Mouse (Mus musculus) frontal cortex, adult (tissue): ENCODE results near the gene Atl1.
A peak's percentile ranks its signal among the peaks of the same experiment; 100 is the strongest.

ENCODE experiments used
- ATAC-seq: cut with Nextera tagmentation; 2 replicates; pipeline ENCODE4 v1.9.2; 2017; ENCODE audit warnings: mild to moderate bottlenecking, moderate library complexity, mixed read lengths; ENCODE audit not compliant: low TSS enrichment

Atl1 gene

DNA sequence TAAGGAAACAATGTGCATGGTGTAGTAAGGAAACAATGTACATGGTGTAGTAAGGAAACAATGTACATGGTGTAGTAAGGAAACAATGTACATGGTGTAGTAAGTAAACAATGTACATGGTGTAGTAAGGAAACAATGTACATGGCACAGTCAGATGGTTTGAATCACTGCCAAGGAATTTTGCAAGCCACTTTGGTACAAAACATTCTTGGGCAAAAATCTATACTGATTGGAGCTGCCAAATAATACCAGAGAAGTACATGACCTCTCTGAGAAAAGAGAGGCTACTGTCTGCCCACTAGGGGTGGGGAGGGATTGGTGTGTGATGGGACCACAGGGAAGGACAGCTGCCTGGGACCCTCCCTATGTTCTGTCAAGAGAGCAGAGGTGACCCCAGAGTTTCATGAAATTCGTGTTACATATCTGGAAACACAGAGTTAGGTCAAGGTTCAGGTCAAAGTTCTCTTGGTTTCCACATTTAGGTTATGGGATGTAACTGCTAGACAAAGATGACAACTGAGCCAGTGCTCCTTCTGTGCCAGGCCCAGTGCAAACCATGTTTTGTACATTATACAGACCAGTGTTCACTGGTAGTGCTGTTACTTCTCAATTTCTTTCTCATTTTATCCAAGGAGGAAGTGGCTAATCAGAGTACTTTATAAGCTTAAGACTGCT is 49.4 kb downstream of the Atl1 start:
- ATAC-seq: no peak

DNA sequence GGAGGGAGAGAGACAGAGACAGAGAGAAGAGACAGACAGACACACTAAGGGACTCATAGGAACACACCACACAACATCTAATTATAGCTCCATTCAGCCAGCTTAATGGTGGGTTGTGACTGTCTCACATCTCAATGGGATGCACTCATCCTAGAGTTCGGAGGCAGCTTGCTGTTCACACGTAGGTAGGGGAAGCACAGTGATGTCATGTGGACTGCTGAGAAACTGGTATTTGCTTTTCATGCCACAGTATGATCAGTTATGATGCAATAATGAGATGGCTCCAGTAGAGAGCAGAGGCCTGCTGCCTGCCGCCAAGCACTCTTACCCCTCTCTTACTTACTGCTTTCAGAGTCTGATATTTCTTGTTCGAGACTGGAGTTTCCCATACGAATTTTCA is 53.4 kb downstream of the Atl1 start:
- ATAC-seq: no peak

DNA sequence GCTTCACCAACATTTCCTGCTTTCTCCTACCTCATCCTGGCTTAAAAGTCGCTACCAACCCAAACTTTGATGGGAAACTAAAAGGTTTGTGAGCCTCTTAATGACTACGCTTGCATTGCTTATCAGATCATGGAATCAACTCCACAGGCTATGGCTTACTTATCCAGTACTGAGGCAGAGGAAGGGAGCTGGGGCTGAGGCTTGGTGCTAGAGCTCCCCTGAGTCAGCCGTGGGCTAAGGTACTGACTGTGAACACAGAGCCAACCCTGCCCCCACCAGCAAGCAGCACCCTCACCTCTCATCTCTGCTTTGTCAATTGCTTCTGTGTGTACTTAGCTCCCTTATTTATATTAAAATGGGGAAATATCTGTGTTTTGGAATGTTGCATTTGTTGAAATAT is 55.1 kb downstream of the Atl1 start:
- no peak for ATAC-seq

DNA sequence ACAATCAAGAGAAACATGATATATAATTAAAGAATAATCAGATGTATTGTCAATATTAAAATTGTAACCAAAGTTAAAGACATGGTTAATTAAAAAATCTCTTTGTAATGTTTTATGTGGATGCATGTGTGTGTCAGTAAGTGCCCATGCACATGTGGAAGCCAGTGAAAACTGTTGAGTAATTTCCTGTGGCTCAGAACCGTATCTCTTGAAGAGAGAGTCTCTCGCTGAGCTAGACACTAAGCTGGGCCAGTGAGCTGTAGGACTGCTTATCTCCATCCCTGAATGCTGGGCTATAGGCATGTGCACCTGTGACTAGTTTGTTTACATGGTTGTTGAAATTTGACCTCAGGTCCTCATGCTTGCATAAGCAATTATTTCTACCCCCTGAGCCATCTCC is 65.0 kb downstream of the Atl1 start:
- ATAC-seq: no peak

DNA sequence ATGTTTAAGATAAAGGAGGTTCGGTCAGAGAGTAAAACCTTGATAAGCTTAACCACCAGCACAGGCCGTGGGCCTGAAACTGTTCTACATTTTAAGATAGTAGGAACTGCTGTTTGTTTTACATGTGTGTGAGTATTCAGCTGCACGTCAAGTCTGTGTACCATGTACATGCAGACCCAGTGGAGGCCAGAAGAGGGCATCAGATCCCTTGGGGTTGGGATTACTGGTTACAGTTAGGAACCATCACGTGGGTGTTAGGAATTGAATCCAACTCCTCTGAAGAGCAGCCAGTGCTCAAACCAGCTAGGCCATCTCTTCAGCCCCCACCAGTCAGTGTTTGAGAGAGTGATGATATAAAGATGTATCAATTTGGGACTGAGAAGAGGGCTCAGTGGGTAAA is 70.1 kb downstream of the Atl1 start:
- ATAC-seq: peak; percentile 82

DNA sequence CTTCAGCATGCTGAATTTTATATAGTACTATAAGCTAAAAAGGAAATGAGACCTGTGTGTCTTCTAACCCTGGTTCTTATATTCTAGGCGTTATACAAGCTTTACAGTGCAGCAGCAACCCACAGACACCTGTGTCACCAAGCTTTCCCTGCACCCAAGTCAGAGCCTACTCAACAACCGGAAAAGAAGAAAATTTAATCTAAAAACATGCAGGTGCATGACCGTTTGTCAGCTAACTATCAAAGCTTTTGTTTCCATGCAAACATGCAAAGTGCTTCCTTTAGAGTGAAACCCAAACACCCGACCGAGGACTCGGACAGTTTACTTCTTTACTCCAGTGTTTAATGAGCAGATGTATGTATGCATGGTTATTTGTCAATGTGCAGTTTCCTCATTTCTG is 70.7 kb downstream of the Atl1 start:
- ATAC-seq: no peak

DNA sequence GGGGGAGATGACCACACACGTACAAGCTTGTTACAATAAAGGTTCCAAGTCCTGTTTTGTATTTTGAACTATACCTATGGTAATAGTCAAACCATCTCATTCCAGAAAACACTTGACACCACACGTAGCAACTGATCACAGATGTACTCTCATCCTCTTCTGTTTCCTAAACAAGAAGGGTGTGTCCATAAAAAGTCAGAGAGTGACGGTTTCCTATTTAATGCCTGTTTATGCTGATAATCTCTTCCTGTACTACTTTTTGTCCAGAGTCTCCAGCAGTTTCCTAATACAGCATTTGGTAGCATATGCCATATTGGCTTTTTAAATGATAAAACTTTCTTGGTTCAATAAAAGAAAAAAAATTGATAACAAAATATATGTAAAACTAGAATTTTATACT is 73.2 kb downstream of the Atl1 start:
- ATAC-seq: no peak

DNA sequence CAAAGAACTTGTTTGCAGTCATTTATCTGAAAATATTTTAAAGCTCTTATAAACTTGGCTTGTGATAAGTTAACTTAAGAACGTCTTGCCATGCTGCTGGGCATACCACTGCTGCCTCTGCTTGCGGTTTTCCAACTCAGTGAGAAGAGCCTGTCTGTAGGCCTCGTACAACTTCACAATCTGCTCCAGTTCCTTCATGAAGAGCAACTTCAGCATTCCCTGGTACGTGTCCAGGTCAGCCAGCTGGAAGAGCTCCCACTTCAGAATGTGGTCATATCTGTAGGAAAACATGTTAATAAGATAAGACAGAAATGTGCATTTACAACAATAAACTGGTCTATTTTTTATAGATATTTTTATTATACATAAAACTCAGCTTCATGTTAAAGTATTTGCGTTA is 73.7 kb downstream of the Atl1 start:
- no peak for ATAC-seq

DNA sequence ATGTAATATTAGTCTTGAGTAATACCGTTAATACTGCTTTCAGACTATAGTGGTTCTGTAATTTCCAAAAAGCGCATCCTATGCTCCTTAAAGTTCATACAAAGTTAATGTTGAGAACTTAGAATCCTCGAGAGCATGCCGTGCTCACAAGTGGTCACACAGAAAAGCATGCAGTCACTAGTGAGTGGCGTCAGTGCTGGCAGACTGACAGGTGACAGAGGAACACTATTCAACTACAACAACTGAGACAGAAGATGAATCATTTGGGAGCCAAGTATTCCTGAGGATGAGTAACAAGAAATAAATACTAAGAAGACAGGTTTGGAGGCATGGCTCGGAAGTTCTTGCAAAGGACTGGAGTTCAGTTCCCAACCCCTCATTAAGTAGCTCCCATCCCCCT is 74.7 kb downstream of the Atl1 start:
- no peak for ATAC-seq

DNA sequence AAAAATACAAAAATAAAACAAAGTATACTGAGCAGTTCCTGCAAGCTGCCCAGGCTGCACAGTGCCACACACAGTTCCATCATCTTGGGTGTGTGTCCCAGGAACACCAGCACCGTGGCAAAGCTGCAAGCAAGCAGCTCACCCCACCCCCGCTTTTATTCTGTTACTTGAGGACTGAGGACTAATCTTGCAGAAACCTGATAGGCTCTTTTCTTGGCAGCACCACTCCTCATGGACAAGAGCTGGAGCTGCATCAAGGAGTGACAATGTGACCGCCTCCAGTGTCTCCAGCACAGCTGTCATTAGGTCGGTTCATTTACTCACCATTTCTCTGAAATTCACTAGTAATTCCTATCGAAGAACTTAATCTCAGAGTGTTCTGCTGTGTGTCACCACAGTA is 75.7 kb downstream of the Atl1 start:
- ATAC-seq: 0 out of 2 replicates have a peak, but pooled peaks have one; percentile 32

DNA sequence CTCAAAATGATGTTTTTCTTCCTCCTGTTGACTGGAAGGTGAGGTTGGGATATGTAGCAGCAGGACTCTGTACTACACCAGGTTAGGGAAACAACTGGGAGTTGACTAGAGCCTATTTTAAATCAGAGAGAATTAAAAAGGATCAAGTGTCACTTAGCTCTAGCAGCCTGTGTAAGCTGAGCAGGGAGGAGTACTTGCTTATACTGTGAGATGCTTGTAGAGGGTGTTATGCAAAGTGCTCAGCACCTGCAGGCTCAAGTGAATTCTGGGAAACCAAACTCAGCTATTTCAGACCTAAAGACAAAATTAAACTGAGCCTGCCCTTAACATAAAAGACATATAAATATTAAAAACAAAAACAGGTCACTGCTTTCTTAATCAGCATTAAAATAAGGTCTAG is 81.3 kb downstream of the Atl1 start:
- ATAC-seq: peak; percentile 75

DNA sequence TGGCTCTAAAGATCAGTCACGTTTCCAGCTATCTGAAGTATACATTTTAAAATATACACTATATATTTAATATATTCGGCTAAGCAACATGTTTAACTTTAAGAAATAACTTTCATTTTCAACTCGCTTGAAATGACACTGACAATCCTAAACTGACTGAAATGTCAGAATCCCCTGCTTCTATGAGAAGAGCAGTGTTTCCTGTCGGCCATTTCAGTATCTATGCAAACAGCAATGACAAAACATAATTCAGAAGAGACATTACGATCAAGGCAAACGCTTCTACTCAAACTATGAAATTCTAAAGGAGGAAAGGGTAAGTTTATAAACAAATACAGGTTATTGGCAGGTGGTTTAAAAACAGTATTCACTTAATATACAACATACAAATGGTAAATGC is 84.3 kb downstream of the Atl1 start:
- ATAC-seq: no peak

DNA sequence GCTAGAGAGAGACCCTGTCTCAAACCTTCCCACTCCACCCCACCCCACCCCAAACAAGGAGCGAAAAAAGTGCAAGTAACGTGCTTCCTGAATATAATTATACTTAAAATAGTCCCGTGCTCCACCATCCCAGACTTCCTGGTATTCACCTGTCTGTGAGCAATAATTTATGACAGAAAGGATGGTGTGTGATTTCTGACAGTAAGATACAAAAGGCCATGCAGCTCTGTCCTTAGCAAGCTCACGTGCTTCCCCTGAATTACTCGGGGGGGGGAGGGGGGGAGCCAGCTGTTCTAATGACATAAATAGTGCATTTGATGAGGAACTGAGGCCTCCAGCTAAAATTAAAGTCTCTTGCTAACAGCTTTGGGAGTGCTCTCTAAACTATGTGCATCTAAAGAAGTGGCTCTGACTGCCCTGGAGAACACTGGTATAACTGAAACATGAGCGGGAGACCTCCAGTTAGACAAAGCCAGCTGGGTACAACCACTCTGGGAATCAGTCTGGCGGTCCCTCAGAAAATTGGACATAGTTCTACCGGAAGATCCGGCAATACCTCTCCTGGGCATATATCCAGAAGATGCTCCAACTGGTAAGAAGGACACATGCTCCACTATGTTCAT is 85.1 kb downstream of the Atl1 start:
- no peak for ATAC-seq

DNA sequence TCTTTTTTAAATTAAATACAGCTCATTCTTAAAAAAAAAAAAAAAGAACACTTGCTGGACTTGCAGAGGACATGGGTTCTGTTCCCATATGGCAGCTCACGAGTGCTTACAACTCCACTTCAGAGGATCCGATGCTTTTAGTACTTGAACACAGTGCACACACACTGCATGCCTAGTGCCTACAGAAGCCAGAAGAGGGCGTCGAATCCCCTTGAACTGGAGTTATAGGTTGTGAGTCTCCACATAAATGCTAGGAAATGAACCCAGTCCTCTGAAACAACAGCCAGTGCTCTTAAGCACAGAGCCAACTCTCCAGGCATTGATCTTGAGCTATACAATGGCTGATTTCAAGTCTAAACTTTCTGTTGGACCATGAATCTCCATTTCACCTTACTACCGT is 90.5 kb downstream of the Atl1 start:
- ATAC-seq: no peak

DNA sequence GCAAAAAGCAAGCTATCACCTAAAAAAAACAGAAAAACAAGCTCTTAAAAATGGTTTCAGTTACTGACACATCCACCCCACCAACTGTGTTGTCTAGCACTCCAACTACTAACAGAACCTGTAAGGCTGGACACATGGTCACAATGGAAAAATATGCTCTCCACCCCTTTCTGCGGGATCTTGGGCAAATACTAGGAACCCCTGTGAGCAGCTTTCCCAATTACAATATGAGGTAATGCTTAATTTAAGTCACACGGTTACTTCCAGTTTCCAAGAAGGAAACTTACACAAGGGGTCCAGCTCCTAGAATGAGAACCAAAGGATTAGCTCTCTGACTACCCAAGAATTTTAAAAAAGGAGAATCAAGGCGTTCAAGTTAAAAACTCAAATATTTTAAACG is 93.1 kb downstream of the Atl1 start:
- ATAC-seq: no peak

DNA sequence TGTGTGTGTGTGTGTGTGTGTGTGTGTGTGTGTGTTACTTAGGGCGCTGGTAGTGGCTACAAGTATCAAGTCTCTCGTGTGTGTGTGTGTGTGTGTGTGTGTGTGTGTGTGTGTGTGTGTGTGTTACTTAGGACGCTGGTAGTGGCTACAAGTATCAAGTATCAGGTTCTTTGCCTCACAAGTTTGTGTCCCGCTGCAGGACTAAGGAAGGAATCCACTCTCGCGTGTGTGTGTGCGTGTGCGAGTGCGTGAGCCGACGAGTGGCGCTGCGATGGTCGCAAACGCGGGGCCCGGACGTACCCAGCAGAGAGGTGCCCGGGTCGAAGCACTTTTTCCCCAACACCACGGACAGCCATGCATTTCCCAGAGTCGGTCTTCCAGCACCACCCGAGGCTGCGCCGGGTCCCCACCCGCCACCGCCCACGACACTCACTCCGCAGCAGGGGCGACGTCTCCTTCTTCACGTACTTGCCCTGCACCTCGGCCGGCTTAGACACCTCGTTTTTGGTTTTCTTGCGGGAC is 93.9 kb downstream of the Atl1 start:
- peak; percentile 45 for ATAC-seq

DNA sequence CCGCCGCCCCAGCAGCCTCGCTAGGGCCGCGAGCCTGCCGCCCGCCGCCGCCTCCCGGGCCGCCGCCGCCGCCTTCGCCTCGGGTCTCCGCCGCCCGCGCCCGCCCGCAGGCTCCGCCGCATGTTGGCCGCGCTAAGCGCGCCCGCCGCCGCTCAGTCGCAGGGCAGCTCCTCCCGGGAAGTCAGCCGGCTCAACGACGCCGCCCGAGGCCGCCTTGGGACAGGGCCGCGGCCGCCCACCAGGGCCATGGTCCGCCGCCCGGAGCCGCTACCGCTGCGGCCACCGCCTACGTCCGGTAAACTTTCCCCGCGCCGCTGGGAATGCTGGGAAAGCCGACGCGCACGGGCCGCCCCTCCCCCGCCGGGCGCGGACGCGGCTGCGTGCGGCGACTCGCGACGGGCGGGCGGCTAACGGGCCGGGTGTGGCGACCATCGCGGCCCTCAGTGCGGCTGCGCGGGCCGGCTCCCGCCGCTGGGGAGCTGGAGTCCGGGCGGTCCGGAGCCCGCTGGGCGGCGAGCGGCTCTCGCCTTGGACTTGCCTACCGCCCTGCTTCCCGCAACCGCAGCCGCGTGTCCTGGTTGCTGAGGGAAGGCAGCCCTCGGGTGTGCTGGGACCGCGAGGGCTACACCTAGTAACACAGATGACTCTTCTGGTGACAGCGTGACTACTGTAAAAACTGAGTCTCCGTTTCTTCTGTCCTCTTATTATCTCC is 94.5 kb downstream of the Atl1 start, which contains the start of gene Sav1:
Gene Sav1, minus strand, starts transcription at position 217 of the 712 bp plus-strand sequence.
- ATAC-seq: peak; percentile 91

DNA sequence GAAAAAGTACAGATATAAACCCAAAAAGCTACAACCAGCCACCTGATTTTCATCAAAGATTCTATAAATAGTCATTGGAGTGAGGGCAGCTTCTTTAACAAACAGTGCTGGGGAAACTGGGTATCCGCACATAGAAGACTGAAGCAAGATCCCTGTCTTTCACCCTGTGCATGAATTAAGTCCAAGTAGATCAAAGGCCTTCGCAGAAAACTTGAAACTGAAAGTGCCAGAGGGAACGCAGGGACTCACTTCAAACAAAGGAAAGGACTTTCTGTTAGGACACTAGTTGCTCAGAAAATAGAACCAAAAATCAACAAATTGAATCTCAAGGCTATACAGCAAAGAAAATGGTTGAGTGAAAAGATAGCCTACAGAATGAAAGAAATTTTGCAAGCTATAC is 103.0 kb downstream of the Atl1 start:
- no peak for ATAC-seq

DNA sequence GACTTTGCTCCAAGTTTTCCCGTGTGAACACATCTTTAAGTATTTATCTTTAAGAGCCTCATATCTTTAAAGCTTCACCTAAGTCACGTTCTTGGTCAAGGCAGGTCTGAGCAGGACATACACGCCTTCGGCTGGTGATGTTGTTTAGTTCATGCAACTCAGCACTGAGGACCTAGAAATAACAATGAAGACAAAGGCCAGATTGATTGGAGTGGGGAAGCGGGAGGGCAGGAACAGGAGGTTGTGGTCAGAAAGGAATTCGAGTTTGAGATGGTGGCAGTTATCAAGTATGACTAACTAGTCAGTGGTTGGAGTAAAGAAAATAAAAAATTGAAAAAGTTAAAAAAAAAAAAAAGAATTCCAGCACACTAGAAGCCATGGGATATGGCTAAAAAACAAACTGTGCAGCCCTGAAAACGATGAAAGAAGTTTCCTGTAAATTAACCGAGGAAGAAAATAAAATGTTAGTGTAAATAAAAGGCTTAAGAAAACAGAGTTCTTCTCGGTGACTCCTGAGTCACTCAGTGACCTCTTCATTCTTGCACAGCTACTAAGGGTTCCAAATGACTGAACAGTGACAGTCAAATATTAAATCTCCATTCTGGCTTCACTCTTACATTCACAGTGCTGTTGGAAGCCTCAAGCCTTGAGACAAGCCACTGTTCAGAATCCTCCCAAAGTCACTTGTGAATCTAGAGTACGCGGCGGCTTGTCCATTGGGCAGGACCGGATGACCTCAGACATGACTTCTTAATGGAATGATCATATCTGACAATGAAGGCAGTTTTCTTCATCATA is 106.0 kb downstream of the Atl1 start:
- no peak for ATAC-seq

DNA sequence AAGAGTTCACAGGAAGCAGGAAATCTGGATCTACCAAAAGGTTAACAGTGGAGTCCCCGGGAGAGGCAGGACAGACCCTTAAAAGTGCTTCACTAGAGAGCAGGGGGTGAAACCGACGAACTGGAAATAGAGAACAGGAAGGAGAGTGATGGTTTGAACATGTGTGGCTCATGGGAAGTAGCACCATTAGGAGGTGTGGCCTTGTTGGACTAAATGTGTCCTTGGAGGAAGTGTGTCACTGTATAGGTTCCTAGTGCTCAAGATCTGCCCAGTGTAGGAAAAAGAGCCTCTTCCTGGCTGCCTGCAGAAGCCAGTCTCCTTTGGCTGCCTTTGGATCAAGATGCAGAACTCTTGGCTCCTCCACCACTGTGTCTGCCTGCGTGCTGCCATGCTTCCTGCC is 112.7 kb downstream of the Atl1 start:
- ATAC-seq: no peak

DNA sequence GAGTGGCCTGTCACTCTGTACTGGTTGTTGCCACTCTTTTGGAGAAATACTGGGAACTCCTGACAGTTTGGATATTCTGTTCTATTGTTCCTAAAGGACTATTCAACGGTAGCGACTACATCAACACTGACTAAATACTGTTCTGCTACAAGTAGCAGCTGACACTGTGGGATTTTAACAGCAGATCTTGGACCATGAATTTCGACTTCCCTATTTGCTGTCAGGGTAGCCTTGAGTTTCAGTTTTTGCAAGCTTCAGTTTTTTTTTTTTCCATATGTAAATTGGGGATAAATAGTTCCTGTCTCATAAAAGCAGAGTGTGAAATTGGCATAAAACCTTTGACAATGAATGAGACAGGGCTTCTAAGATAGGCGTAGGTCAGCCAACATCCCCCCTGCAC is 117.9 kb downstream of the Atl1 start:
- no peak for ATAC-seq

DNA sequence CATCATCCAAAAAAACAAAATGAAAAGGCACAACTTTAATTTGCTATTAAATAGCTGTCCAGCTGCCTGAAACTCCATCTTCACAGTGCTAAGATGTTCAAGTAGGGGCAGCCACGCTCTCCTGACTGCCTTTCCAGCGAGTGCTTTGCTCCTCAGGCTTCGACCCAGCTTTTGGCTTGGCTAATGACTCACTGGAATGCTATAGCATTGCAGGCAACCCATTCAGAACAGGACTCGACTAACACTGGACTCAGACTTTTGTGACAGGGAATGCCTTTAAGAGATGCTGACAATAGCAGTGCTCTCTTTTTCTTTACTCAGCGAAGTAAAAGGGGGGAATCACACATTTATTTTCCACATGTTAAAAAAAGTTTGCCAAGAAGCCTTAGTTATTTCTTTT is 119.3 kb downstream of the Atl1 start:
- ATAC-seq: no peak
